Mouse (Mus musculus): Measurements from ENCODE around the gene Vav3. TPM values are rescaled to one million over a fixed set of nuclear protein-coding genes. Genes with fewer than 3 reads are reported as not detected.

Gene Vav3
- polyA plus RNA-seq (2017; shearing (Covaris generic)), result 36.3 TPM

DNA sequence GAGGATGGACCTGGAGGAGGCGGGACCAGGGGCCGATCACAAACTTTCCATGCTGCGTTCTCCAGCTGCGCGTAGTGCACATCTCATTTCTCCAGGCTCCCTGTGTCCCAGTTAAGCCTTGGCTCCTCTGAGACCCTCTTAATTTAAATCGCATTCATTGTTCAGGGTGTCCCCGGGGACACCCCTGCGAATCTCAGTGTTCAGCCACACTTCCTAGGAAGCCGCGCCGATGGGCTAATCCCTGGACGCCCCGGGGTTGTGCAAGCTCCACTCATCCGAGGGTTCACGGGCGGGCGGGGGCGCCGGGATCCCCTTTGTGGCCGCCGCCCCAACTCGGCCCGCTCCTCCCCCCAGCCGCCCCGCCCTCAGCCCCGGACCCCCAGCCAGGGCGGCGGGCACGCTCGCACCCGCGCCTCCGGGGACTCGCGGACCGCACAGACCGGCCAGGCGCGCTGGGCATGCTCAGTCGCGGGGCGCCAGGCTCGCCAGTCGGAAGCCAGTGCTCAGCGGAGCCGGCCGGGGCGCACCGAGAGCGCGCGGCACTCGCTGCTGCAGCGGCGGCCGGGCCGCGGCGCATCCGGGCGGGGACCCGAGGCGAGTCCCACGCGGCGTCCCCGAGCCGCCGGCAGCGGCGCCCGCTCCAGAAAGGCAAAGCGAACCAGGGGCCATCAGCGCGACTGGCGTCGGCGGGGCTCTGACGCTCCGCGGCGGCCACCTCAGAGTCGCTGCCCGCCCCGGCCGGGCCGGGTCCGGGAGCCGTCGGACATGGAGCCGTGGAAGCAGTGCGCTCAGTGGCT, at the start of gene Vav3:
Gene Vav3, plus strand, starts transcription at position 380 of the 797 bp plus-strand sequence.

Other genes with a start within 250 kb of the Vav3 start
- gene Slc25a24, start 217.5 kb upstream of the Vav3 start, polyA plus RNA-seq (2017; shearing (Covaris generic)), result 19.3 TPM